Mouse (Mus musculus) liver, postnatal 0 days (tissue): Measurements from ENCODE around the gene Ywhae.

Experiments
- CTCF ChIP-seq: sonication (generic); IDR thresholded peaks from 2 replicates; pipeline ENCODE4 v1.5.1; 2016; ENCODE audit warnings: antibody characterized with exemption, low read depth
- EP300 ChIP-seq: IDR thresholded peaks from 2 replicates; pipeline ENCODE4 v1.6.1; 2016; ENCODE audit warnings: antibody characterized with exemption, low read depth, mild to moderate bottlenecking

DNA sequence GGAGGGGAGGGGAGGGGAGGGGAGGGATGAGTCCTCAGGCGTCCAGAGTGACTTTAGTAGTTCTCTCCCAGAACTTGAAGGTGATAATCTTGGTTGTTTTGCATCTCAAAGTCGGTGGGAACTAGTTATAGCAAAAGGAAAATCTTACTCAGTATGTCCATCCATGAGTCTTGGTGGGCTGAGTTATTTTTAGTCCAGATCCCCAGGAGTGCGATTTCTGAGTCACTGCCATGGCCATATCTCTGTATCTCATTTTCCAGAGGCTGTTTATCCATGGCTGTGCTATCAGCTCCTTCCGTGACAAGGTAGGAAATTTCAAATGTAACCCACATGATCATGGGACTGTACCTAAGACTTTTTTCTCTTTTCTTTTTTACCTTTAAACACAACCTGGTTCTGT lies 10.3 kb upstream of the Ywhae start:
- no peak for TF ChIP-seq EP300
- no peak for TF ChIP-seq CTCF
